Mouse (Mus musculus) liver, embryonic 14.5 days (tissue): Measurements from ENCODE around the gene Lrrc4. TPM values are rescaled to one million over a fixed set of nuclear protein-coding genes. Genes with fewer than 3 reads are reported as not detected.

Source experiments
- ATAC-seq: fragments of 200-750 bp; cut with Nextera tagmentation; 2 replicates; pipeline ENCODE4 v1.8.0; 2017; ENCODE audit warnings: moderate number of reproducible peaks, mild to moderate bottlenecking, moderate library complexity; ENCODE audit not compliant: insufficient read depth
- DNase-seq, 3 experiments: peaks; one replicate each; pipeline ENCODE4 v3.0.0-alpha.2; 2012 to 2013; ENCODE audit warnings: low read depth in 3 of 3, low spot score in 3 of 3
- H3K27ac ChIP-seq: fragments of 300-500 bp; sonication (generic); 2 replicates; pipeline ENCODE4 v1.5.1; 2014; ENCODE audit warnings: moderate library complexity, mild to moderate bottlenecking, control low read depth, inconsistent platforms
- H3K27me3 ChIP-seq: fragments of 300-500 bp; sonication (generic); 2 replicates; pipeline ENCODE4 v1.6.1; 2014; ENCODE audit warnings: mild to moderate bottlenecking, low read length, moderate library complexity; ENCODE audit not compliant: control insufficient read depth, insufficient read depth
- H3K36me3 ChIP-seq: fragments of 300-500 bp; sonication (generic); replicated peaks from 2 replicates; pipeline ENCODE4 v1.6.1; 2014; ENCODE audit warnings: low read depth; ENCODE audit not compliant: control insufficient read depth, insufficient read depth
- H3K4me1 ChIP-seq, 2 experiments: fragments of 200-500 bp in 1 of 2; fragments of 300-500 bp in 1 of 2; sonication (generic) in 1 of 2; replicated peaks; 2 replicates each; pipeline ENCODE4 v1.6.1; 2012 to 2014; ENCODE audit warnings: antibody characterized with exemption in 1 of 2, inconsistent platforms in 1 of 2, low read length in 1 of 2; ENCODE audit not compliant: control insufficient read depth in 2 of 2, insufficient read depth in 2 of 2
- H3K4me2 ChIP-seq: fragments of 300-500 bp; sonication (generic); 2 replicates; pipeline ENCODE4 v1.6.1; 2014; ENCODE audit warnings: low read depth, mild to moderate bottlenecking, control low read depth, moderate library complexity
- H3K4me3 ChIP-seq, 2 experiments: fragments of 200-500 bp in 1 of 2; fragments of 300-500 bp in 1 of 2; sonication (generic) in 1 of 2; 2 replicates each; pipeline ENCODE4 v1.5.1; 2012 to 2014; ENCODE audit warnings: low read depth in 2 of 2, low read length in 2 of 2, mild to moderate bottlenecking in 2 of 2, control low read depth in 1 of 2, inconsistent platforms in 1 of 2, moderate library complexity in 1 of 2; ENCODE audit not compliant: insufficient read depth in 1 of 2
- H3K9ac ChIP-seq: fragments of 300-500 bp; sonication (generic); replicated peaks from 2 replicates; pipeline ENCODE4 v1.6.1; 2014; ENCODE audit warnings: mild to moderate bottlenecking, control low read depth, moderate library complexity
- H3K9me3 ChIP-seq: fragments of 300-500 bp; sonication (generic); 2 replicates; pipeline ENCODE4 v1.6.1; 2016; ENCODE audit warnings: low read length, mixed read lengths; ENCODE audit not compliant: control insufficient read depth
- CTCF ChIP-seq: IDR thresholded peaks from 2 replicates; pipeline ENCODE4 v1.5.1; 2016; ENCODE audit warnings: antibody characterized with exemption, low read depth, control low read depth
- EP300 ChIP-seq: IDR thresholded peaks from 2 replicates; pipeline ENCODE4 v1.6.1; 2016; ENCODE audit warnings: antibody characterized with exemption, low read depth
- WGBS: fragments of 180-500 bp; shearing (Covaris S2); extraction: QIAGEN DNeasy Blood & Tissue Kit; methylation state at CpG from one replicate; pipeline ENCODE4 v1.1.7; 2014; ENCODE audit not compliant: insufficient replicate concordance; 5-methylcytosine and 5-hydroxymethylcytosine counted together
- polyA plus RNA-seq, 2 experiments: library from polyadenylated mRNA; depleted of rRNA in 1 of 2; stranded (reverse) in 1 of 2; unstranded in 1 of 2; fragments of >200 nt; fragmentation: Nextera tagmentation in 1 of 2; extraction: Ambion mirVana in 1 of 2; gene quantifications; 2 replicates each; pipeline versions ENCODE4 v1.2.1 to v1.2.3; 2012 to 2014

The Lrrc4 gene
- polyA plus RNA-seq, 2 experiments: 0.06 to 0.10 TPM

DNA sequence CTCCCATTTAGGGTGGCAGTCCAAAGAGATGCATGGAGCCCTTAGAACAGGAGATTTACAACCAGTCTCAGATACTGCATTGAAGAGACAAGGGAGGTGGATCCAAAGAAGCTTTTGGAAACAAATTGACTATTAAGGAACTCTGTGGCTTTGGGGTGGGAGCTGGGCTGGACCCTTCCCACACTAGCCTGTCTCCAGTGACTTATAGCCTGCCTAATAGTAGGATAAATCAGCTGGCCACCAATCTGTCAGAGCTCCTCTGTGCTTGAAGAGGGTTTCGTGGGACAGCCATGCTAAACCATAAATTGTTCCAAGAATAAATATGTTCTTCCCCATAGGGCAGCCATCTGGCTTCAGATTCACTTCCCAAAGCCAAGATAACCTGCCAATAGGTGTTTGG, 43.8 kb upstream of the Lrrc4 start:
- no peak overlapping the region for H3K27ac ChIP-seq
- H3K27me3 ChIP-seq: no peaks in the 10 kb centered on the region
- no peak overlapping the region for H3K4me3 ChIP-seq
- TF ChIP-seq EP300 (no peak), CTCF (no peak)
- no peaks in the 10 kb centered on the region for H3K9me3 ChIP-seq
- no peaks in the 10 kb centered on the region; a peak in 1 of 4 replicates for H3K4me1 ChIP-seq
- DNase-seq (no peak), ATAC-seq (no peak)
- no peak overlapping the region for H3K9ac ChIP-seq
- no peaks in the 10 kb centered on the region; the same call in 1 of the 2 replicates for H3K36me3 ChIP-seq
- WGBS: 77% methylated on average over 1 of the region's 1 CpGs
- no peak overlapping the region for H3K4me2 ChIP-seq

- H3K27me3 ChIP-seq: no peaks in the 10 kb centered on the region
- 84% methylated on average over 5 of the region's 5 CpGs for WGBS
- DNase-seq: no peak
Measured at GRCm38 (mm10) chr6:28874759-28875158, 43.2 kb upstream of the Lrrc4 start.

DNA sequence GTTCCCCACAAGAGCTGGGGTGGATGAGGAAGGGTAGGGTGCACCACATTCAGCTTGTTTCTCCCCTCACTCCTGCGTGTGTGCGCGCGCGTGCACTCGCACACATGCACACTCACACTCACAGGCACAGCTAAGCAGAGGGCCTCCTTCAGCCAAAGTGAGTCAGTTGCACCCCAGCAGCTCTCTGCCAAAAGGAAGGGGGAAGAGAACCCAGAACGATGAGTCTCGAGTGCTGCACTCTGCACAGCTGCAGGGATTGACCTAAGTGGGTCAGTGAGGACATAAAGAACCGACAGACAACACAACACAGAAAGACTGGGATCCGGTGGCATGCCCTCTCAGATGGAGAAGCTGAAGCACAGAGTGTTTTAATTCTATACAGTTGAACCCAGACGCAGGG, 42.5 kb upstream of the Lrrc4 start:
- H3K4me3 ChIP-seq: no peak overlapping the region
- H3K9ac ChIP-seq: no peak overlapping the region
- no peak for TF ChIP-seq CTCF
- TF ChIP-seq EP300: no peak
- no peaks in the 10 kb centered on the region for H3K9me3 ChIP-seq
- no peaks in the 10 kb centered on the region for H3K27me3 ChIP-seq
- H3K27ac ChIP-seq: no peak overlapping the region
- WGBS: 82% methylated on average over 11 of the region's 11 CpGs
- DNase-seq (no peak), ATAC-seq (no peak)
- H3K4me1 ChIP-seq: no peaks in the 10 kb centered on the region
- H3K36me3 ChIP-seq: no peaks in the 10 kb centered on the region
- no peak overlapping the region for H3K4me2 ChIP-seq

More at GRCm38 (mm10) chr6:28874759-28875158, 43.2 kb upstream of the Lrrc4 start:
- no peaks in the 10 kb centered on the region for H3K36me3 ChIP-seq
- no peak overlapping the region for H3K27ac ChIP-seq
- no peak overlapping the region for H3K9ac ChIP-seq
- no peaks in the 10 kb centered on the region for H3K9me3 ChIP-seq
- no peak overlapping the region for H3K4me3 ChIP-seq
- H3K4me2 ChIP-seq: no peak overlapping the region
- TF ChIP-seq EP300: no peak
- TF ChIP-seq CTCF: no peak
- ATAC-seq: no peak
- H3K4me1 ChIP-seq: no peaks in the 10 kb centered on the region

DNA sequence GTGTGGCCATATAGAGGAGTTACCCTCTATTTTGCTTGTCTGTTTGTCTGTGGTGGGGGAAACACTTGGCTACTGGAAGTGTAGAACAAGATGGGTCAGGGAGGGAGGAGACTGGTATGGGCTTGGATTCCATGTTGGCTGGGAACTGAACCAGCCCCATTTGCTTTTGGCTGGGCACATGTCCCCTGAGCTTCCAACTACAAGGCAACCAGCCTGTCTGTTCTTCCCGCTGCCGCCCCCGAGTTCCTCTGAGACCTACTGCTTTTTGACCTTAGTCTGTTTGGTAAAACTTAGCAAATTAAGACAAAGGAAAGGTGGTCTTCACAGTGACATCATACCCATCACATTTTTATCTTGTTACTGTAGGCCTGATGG, 40.9 kb upstream of the Lrrc4 start:
- Histone ChIP-seq H3K4me1 (no peaks in the 10 kb centered on the region), H3K9ac (no peak overlapping the region), H3K4me2 (no peak overlapping the region), H3K4me3 (no peak overlapping the region), H3K27me3 (no peaks in the 10 kb centered on the region), H3K36me3 (no peaks in the 10 kb centered on the region), H3K9me3 (no peaks in the 10 kb centered on the region), H3K27ac (no peak overlapping the region)
- no peak for DNase-seq
- no peak for ATAC-seq
- TF ChIP-seq CTCF (no peak), EP300 (no peak)
- WGBS: 74% methylated on average over 3 of the region's 3 CpGs

- 50% methylated on average over 5 of the region's 5 CpGs for WGBS
- Histone ChIP-seq H3K4me2 (no peak overlapping the region), H3K27me3 (no peaks in the 10 kb centered on the region), H3K4me1 (no peaks in the 10 kb centered on the region), H3K36me3 (no peaks in the 10 kb centered on the region), H3K27ac (no peak overlapping the region), H3K4me3 (no peak overlapping the region), H3K9me3 (no peaks in the 10 kb centered on the region), H3K9ac (no peak overlapping the region)
- DNase-seq (no peak), ATAC-seq (no peak)
- TF ChIP-seq EP300 (no peak), CTCF (no peak)
Measured at GRCm38 (mm10) chr6:28871725-28872420, 40.3 kb upstream of the Lrrc4 start.
